Mouse (Mus musculus) midbrain, embryonic 16.5 days (tissue): Measurements from ENCODE around the gene Erf. TPM values are rescaled to one million over a fixed set of nuclear protein-coding genes. Genes with fewer than 3 reads are reported as not detected.

Experiments
- ATAC-seq: fragments of 200-750 bp; cut with Nextera tagmentation; 2 replicates; pipeline ENCODE4 v1.8.0; 2017; ENCODE audit warnings: moderate TSS enrichment
- H3K27ac ChIP-seq: fragments of 300-500 bp; sonication (generic); 2 replicates; pipeline ENCODE4 v1.5.1; 2014; ENCODE audit warnings: mild to moderate bottlenecking, low read length, mixed read lengths
- H3K27me3 ChIP-seq: fragments of 300-500 bp; sonication (generic); 2 replicates; pipeline ENCODE4 v1.6.1; 2014; ENCODE audit warnings: low read depth, low read length, mixed read lengths; ENCODE audit not compliant: control insufficient read depth, insufficient read depth
- H3K36me3 ChIP-seq: fragments of 300-500 bp; sonication (generic); 2 replicates; pipeline ENCODE4 v1.6.1; 2014; ENCODE audit warnings: mild to moderate bottlenecking, low read length, moderate library complexity, mixed read lengths; ENCODE audit not compliant: control insufficient read depth, insufficient read depth
- H3K4me1 ChIP-seq: fragments of 300-500 bp; sonication (generic); 2 replicates; pipeline ENCODE4 v1.6.1; 2014; ENCODE audit warnings: mild to moderate bottlenecking, low read length, mixed read lengths; ENCODE audit not compliant: control insufficient read depth, insufficient read depth
- H3K4me2 ChIP-seq: fragments of 300-500 bp; sonication (generic); 2 replicates; pipeline ENCODE4 v1.6.1; 2014; ENCODE audit warnings: mild to moderate bottlenecking, low read length, mixed read lengths
- H3K4me3 ChIP-seq: fragments of 300-500 bp; sonication (generic); 2 replicates; pipeline ENCODE4 v1.5.1; 2014; ENCODE audit warnings: low read depth, mild to moderate bottlenecking, low read length, moderate library complexity, mixed read lengths
- H3K9ac ChIP-seq: fragments of 300-500 bp; sonication (generic); 2 replicates; pipeline ENCODE4 v1.6.1; 2014; ENCODE audit warnings: low read depth, low read length, mixed read lengths
- H3K9me3 ChIP-seq: fragments of 300-500 bp; sonication (generic); replicated peaks from 2 replicates; pipeline ENCODE4 v1.6.1; 2014; ENCODE audit warnings: mild to moderate bottlenecking, low read length, mixed read lengths; ENCODE audit not compliant: control insufficient read depth, poor library complexity, severe bottlenecking
- WGBS: fragments of 180-500 bp; shearing (Covaris S2); extraction: QIAGEN DNeasy Blood & Tissue Kit; methylation state at CpG from one replicate; pipeline ENCODE4 v1.1.7; 2014; 5-methylcytosine and 5-hydroxymethylcytosine counted together
- polyA plus RNA-seq: library from polyadenylated mRNA; unstranded; fragments of >200 nt; fragmentation: Nextera tagmentation; extraction: Ambion mirVana; gene quantifications from 2 replicates; pipeline ENCODE4 v1.2.1, GENCODE M21; 2015

The Erf gene
- polyA plus RNA-seq, 1 experiment from 2014 or later = 2.8 TPM

DNA sequence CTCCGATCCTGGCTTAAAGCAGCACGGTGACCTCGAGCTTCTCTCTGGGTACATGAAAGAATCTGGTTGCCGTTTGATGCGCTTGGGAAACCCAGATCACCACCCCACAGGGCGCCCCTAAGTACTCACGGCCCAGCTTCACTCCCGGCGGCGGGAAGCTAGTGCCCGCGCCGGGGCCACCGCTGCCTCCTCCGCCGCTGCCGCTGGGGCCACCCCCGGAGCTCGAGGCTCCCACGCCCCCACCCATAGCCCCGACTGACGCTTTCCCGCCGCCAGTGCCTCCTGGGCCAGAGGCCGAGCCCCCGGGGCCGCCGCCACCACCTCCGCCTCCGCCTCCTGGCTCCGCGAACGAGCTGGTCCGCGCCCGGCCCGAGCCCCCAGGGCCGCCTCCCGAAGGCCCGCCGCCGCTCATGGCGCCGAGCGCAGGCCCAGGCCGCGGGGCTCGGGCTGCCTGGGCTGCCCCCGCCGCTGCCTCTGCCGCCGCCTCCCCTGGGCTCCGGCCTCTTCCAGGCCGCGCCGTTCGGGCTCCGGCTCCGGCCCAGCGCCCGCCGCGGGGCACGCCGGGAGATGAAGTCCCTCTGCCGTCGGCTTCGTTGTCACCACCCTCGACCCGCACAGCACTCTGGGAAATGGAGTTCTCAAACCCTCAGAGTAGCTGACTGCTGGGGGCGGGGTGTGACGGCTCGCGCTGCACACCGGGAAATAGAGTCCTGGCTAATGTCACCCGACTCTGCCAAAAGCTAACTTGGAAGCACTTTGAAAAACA is 13.1 kb downstream of the Erf start, which contains the start of gene Gsk3a:
Gsk3a (minus strand) TSS at position 603 of the 766 bp plus-strand sequence.
- H3K27me3 ChIP-seq = no peaks in the 10 kb centered on the region
- peak within 1 kb of the TSS; percentile 74 for H3K27ac ChIP-seq
- peak within 1 kb of the TSS; percentile 99 for H3K9ac ChIP-seq
- peak within 1 kb of the TSS; percentile 52 for H3K4me2 ChIP-seq
- WGBS = under 1% methylated on average over 56 of the region's 76 CpGs
- peaks cover 9% of the 10 kb centered on the region; the same call in 1 of the 2 replicates for H3K36me3 ChIP-seq
- peak; percentile 91 for ATAC-seq
- H3K4me3 ChIP-seq = peak within 1 kb of the TSS; percentile 87
- no peaks in the 10 kb centered on the region for H3K9me3 ChIP-seq
- H3K4me1 ChIP-seq = peaks cover 22% of the 10 kb centered on the region

DNA sequence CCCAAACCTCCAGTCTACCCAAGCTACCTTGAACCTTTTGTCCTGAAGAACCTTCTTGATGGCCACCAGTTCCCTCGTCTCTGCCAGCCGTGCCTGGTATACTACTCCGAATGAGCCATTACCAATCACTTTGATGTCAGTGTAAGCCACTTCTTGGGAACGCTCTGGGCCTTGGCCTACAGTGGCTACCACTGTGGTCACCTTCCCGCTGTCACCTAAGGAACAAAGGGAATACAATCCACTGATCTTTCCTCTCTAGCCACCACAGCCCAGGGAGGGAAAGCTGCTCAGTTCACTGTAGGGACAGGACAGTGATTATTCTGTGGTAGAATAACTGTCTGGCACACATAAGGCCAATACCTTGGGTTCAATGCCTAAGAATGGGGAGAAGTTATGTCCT is 15.0 kb downstream of the Erf start:
- Histone ChIP-seq H3K4me2 (no peak overlapping the region), H3K9ac (no peak overlapping the region), H3K27ac (no peak overlapping the region), H3K4me3 (no peak overlapping the region), H3K27me3 (no peaks in the 10 kb centered on the region), H3K4me1 (peaks cover 22% of the 10 kb centered on the region), H3K9me3 (no peaks in the 10 kb centered on the region), H3K36me3 (peaks cover 16% of the 10 kb centered on the region)
- no peak for ATAC-seq
- 86% methylated on average over 5 of the region's 5 CpGs for WGBS

DNA sequence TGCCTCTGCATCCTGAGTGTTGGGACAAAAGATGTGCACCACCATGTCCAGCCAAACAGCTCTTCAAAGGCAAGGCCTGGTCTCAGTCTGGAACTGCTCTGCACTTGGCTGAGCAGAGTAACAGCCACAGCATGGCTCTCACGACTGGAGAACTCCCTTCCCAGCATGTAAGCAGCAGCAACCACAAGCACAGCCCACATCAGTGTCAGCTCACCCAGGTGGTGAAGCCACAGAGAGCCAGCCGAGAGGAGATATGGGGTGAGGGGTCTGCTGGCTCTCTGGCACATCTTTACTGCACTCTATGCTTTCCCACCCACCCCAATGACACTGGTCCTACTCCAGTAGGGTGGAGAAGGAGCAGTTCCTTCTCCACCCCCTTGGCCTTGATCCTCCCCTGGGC is 17.5 kb downstream of the Erf start:
- no peak for ATAC-seq
- no peak overlapping the region for H3K4me2 ChIP-seq
- H3K9ac ChIP-seq = no peak overlapping the region
- H3K4me1 ChIP-seq = peaks cover 19% of the 10 kb centered on the region
- no peak overlapping the region for H3K4me3 ChIP-seq
- H3K27ac ChIP-seq = no peak overlapping the region
- peaks cover 32% of the 10 kb centered on the region for H3K36me3 ChIP-seq
- 85% methylated on average over 2 of the region's 2 CpGs for WGBS
- H3K27me3 ChIP-seq = no peaks in the 10 kb centered on the region
- no peaks in the 10 kb centered on the region for H3K9me3 ChIP-seq

DNA sequence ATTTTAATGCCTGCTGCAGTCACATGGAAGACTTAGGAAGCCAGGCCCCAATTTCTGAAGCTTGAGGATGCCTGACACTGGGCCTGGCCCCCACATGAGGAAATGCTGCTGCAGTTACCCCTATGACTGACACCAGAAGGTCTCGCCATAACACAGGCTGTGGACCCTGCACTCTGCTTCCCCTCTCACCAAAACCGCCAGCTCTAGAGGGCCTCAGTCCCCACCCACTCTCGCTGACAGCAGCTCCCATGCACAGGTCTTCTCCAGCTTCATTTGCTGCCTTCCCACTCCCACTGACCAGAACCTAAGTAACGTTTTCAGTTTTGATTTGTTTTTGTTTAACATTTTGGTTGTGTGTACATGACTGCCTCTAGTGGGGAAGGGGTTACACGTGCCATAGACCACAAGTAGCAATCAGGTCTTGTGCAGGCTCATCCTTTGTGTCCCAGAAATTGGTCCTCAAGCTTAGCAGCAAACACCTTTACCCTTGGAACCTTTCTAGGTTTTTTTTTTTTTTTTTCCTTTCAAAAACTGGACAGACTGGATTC is 18.4 kb downstream of the Erf start:
- no peak overlapping the region for H3K9ac ChIP-seq
- H3K9me3 ChIP-seq = no peaks in the 10 kb centered on the region
- no peak overlapping the region for H3K27ac ChIP-seq
- no peaks in the 10 kb centered on the region for H3K27me3 ChIP-seq
- no peak overlapping the region for H3K4me3 ChIP-seq
- no peak for ATAC-seq
- WGBS = 63% methylated on average over 5 of the region's 5 CpGs
- peaks cover 19% of the 10 kb centered on the region for H3K4me1 ChIP-seq
- H3K36me3 ChIP-seq = peaks cover 37% of the 10 kb centered on the region
- no peak overlapping the region for H3K4me2 ChIP-seq

DNA sequence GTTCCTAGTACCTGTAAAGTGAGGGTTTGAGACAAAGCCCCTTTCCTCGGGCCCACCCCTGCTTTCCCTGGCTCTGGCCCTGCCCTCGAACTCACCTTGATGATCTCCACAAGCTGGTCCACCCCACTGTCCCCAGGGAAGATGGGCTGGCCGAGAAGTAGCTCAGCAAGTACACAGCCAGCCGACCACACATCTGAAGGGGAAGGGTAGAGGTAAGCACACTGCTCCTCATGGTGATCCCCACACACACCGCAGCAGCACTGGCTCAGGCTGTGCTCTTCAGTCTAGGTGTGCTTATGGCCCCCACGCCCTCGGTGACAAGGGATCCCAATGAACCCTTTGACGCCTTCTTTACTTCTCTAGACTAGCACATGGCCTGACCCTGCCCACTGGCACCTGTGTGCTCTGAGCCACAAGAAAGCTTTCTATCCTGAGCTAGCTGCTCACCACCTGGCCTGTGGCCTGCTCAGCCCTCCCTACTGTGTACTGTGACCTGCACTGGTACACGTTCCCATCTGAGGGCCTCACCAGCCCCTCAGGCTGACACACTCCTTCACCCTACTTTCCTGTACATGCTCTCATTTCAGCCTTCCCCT is 19.8 kb downstream of the Erf start:
- Histone ChIP-seq H3K9me3 (no peaks in the 10 kb centered on the region), H3K4me3 (no peak overlapping the region), H3K4me2 (no peak overlapping the region), H3K27me3 (no peaks in the 10 kb centered on the region), H3K27ac (no peak overlapping the region), H3K36me3 (peaks cover 47% of the 10 kb centered on the region), H3K9ac (no peak overlapping the region), H3K4me1 (peaks cover 8% of the 10 kb centered on the region)
- 85% methylated on average over 9 of the region's 9 CpGs for WGBS
- ATAC-seq = no peak

DNA sequence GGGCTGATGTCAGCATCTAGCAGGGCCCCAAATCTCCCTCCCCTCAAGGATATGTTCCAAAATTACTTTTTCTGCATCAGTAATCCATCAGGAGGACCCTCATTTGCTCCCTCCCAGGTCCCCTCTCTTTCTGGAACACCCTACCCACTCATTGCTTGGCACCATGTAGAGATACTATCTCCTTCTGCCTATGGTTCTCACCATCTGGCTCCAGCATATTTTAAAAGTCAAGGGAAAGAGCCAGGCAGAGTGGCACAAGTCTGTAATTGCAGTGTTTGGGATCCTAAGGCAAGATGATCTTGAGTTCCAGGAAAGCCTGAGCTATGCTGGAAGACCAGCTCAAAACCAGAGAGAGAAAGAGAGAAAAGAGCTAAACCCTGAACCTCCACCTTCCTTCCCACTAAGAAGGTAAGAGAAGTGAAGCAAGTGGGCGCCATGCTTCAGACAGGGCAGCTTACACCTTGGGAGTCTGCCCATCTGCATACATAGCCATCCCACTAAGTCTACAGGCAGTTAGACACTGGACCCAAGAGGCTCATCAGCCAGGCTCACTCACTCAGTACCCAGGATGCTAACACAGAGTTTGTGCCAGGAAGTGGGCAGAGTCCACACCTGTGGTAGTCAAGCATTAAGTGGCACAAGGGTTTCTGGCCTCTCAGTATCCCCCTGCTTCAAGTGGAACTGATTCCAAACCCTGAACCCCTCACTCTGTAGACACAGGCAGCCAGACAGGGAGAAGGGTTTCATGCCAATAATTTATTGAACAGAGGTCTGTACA is 22.8 kb downstream of the Erf start:
- no peak overlapping the region for H3K9ac ChIP-seq
- no peaks in the 10 kb centered on the region for H3K27me3 ChIP-seq
- ATAC-seq = no peak
- no peak overlapping the region for H3K4me3 ChIP-seq
- no peaks in the 10 kb centered on the region for H3K9me3 ChIP-seq
- H3K4me2 ChIP-seq = no peak overlapping the region
- peaks cover 49% of the 10 kb centered on the region for H3K36me3 ChIP-seq
- no peak overlapping the region for H3K27ac ChIP-seq
- H3K4me1 ChIP-seq = no peaks in the 10 kb centered on the region
- 100% methylated on average over 1 of the region's 1 CpGs for WGBS

DNA sequence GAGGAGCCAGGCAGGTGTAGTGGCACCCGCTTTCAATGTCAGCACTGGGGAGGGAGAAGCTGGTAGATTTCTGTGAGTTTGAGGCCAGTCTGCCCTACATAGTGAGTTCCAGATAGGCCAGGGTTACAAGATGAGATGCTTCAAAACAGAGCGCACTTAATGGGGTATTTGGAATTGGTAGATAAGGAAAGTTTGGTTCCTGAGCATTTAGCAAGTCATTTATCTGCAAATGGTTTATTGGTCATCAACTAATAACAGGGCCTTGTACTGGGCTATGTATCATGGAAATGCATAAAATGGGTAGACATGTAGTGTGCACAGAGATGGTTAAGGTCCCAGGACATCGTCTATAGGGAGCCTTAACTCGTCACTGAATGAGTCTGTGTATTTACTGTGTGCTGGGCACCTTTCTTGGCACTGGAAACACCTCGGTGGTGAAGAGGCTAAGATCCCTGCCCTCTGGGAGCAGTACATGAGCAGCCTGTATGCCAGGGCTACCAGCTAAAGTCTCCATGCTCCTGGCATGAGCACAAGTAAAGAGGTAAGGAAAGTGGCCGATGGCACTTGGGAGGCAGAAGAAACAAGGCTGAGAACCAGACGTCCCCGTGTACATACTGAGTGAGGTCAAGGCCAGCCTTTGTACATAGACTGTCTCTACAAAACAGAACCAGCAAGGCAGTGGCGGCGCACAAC is 28.1 kb downstream of the Erf start:
- H3K36me3 ChIP-seq = peaks cover 23% of the 10 kb centered on the region

DNA sequence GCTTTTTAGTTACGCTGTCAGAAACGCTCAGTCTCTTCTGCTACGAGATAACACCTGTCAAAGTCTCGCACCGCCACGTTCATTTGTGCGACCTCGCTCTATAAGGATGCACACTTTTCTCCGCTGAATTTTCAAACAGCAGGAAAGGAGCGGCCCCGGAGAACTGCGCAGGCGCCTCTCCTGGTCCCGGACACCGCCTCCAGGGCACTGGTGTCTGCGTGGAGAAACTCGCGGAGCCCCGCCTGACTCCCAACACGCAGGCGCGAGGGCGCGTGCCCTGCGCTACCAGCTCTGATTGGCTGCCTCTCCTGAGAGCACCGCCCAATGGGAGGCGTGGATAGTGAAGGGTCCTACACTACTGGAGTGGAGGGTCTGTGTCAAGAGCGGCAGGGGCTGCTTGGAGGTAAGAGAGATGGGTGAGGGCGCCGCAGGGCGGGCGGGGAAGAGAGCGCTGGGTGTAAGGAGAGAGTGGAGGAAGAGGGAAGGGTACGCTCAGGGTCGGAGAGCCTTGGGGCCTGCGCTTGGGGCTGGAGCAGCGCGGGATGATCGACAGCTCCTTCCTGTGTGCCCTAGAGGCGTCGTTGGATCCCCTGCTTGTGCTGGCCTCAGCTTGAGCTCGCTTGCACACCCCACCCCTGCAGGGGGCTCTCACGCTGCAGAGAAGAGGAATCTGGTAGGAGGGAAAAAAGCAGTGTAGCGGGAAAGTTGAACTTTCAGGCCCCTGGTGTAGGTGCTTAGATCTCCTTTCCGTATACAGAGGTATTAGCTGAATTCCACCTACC is 29.3 kb downstream of the Erf start, which contains the start of gene Zfp526:
Zfp526 (plus strand) TSS at position 324 of the 782 bp plus-strand sequence.
- peak within 1 kb of the TSS; percentile 85 for H3K27ac ChIP-seq
- peaks cover 14% of the 10 kb centered on the region for H3K36me3 ChIP-seq
- peak within 1 kb of the TSS; percentile 74 for H3K9ac ChIP-seq
- H3K4me3 ChIP-seq = peak within 1 kb of the TSS; percentile 70
- no peaks in the 10 kb centered on the region for H3K27me3 ChIP-seq
- ATAC-seq = peak; percentile 95
- peak within 1 kb of the TSS; percentile 97 for H3K4me2 ChIP-seq
- H3K4me1 ChIP-seq = peaks cover 30% of the 10 kb centered on the region
- WGBS = under 1% methylated on average over 43 of the region's 45 CpGs
- no peaks in the 10 kb centered on the region for H3K9me3 ChIP-seq

More for the DNA sequence above, 28.1 kb downstream of the Erf start:
- Histone ChIP-seq H3K9ac (peak overlapping the region; percentile 74), H3K9me3 (no peaks in the 10 kb centered on the region), H3K4me1 (peaks cover 30% of the 10 kb centered on the region), H3K27me3 (no peaks in the 10 kb centered on the region), H3K4me3 (no peak overlapping the region), H3K4me2 (peak overlapping the region; percentile 97; the same call in 1 of the 2 replicates), H3K27ac (no peak overlapping the region)
- ATAC-seq = no peak
- 86% methylated on average over 10 of the region's 10 CpGs for WGBS
